Mouse (Mus musculus): ENCODE measurements around the gene Tmem62. TPM values are rescaled to one million over a fixed set of nuclear protein-coding genes. Genes with fewer than 3 reads are reported as not detected.

The Tmem62 gene
- total and polyA plus RNA-seq, 2 experiments from 2014 or later = 2.4 to 3.3 TPM

GRCm38 (mm10) chr2:121008664-121009007, 31.8 kb downstream of the Tmem62 start:
- TF ChIP-seq EP300 (IDR thresholded peaks at IDR 0.05; ENCODE audit: low read depth) (no peak), CTCF (IDR thresholded peaks at IDR 0.05; ENCODE audit: low read depth) (no peak)
- WGBS = under 1% methylated on average over 12 of the region's 12 CpGs
- Histone ChIP-seq H3K9me3 (replicated peaks; ENCODE audit: control insufficient read depth, low read length) (no peaks in the 10 kb centered on the region), H3K4me3 (ENCODE audit: low read depth, low read length) (peak overlapping the region; percentile 95), H3K4me2 (ENCODE audit: low read depth, low read length) (peak overlapping the region; percentile 97), H3K4me1 (ENCODE audit: control insufficient read depth, insufficient read depth) (peaks cover 6% of the 10 kb centered on the region), H3K27ac (ENCODE audit: low read depth) (peak overlapping the region; percentile 61), H3K36me3 (replicated peaks; ENCODE audit: control insufficient read depth, insufficient read depth, low read length) (peaks cover 11% of the 10 kb centered on the region; the same call in 1 of the 2 replicates), H3K27me3 (ENCODE audit: control insufficient read depth, insufficient read depth, low read length) (no peaks in the 10 kb centered on the region), H3K9ac (replicated peaks; ENCODE audit: low read depth, low read length) (peak overlapping the region; percentile 72)
- DNase-seq (ENCODE audit: low spot score) (no peak), ATAC-seq (ENCODE audit: insufficient read depth, low read depth) (peak; percentile 6; the same call in 1 of the 2 replicates)

- TF ChIP-seq EP300 (IDR thresholded peaks at IDR 0.05; ENCODE audit: low read depth) (no peak), CTCF (IDR thresholded peaks at IDR 0.05; ENCODE audit: low read depth) (no peak)
- no peaks in the 10 kb centered on the region for H3K27me3 ChIP-seq (ENCODE audit: control insufficient read depth, insufficient read depth, low read length)
- H3K4me3 ChIP-seq (ENCODE audit: low read depth, low read length) = peak overlapping the region; percentile 95
- peak overlapping the region; percentile 97 for H3K4me2 ChIP-seq (ENCODE audit: low read depth, low read length)
- H3K9ac ChIP-seq (replicated peaks; ENCODE audit: low read depth, low read length) = peak overlapping the region; percentile 72
- DNase-seq (ENCODE audit: low spot score) = no peak
- 17% methylated on average over 5 of the region's 5 CpGs for WGBS
- peaks cover 14% of the 10 kb centered on the region; the same call in 1 of the 2 replicates for H3K36me3 ChIP-seq (replicated peaks; ENCODE audit: control insufficient read depth, insufficient read depth, low read length)
- no peak for ATAC-seq (ENCODE audit: insufficient read depth, low read depth)
- peaks cover 6% of the 10 kb centered on the region for H3K4me1 ChIP-seq (ENCODE audit: control insufficient read depth, insufficient read depth)
- no peaks in the 10 kb centered on the region for H3K9me3 ChIP-seq (replicated peaks; ENCODE audit: control insufficient read depth, low read length)
- no peak overlapping the region for H3K27ac ChIP-seq (ENCODE audit: low read depth)
Observed at GRCm38 (mm10) chr2:121009071-121009677, 32.4 kb downstream of the Tmem62 start.

- TF ChIP-seq EP300 (IDR thresholded peaks at IDR 0.05; ENCODE audit: low read depth) = no peak
- no peak for TF ChIP-seq CTCF (IDR thresholded peaks at IDR 0.05; ENCODE audit: low read depth)
- H3K36me3 ChIP-seq (replicated peaks; ENCODE audit: control insufficient read depth, insufficient read depth, low read length) = peaks cover 30% of the 10 kb centered on the region
- H3K9me3 ChIP-seq (replicated peaks; ENCODE audit: control insufficient read depth, low read length) = no peaks in the 10 kb centered on the region
- H3K4me1 ChIP-seq (ENCODE audit: control insufficient read depth, insufficient read depth) = peaks cover 6% of the 10 kb centered on the region
- no peak overlapping the region for H3K4me2 ChIP-seq (ENCODE audit: low read depth, low read length)
- WGBS = 85% methylated on average over 9 of the region's 9 CpGs
- DNase-seq (ENCODE audit: low spot score) (no peak), ATAC-seq (ENCODE audit: insufficient read depth, low read depth) (no peak)
- no peaks in the 10 kb centered on the region for H3K27me3 ChIP-seq (ENCODE audit: control insufficient read depth, insufficient read depth, low read length)
- no peak overlapping the region for H3K27ac ChIP-seq (ENCODE audit: low read depth)
- H3K4me3 ChIP-seq (ENCODE audit: low read depth, low read length) = no peak overlapping the region
- H3K9ac ChIP-seq (replicated peaks; ENCODE audit: low read depth, low read length) = no peak overlapping the region
Observed at GRCm38 (mm10) chr2:121012676-121013075, 35.9 kb downstream of the Tmem62 start.

GRCm38 (mm10) chr2:121015507-121015906, 38.7 kb downstream of the Tmem62 start:
- Histone ChIP-seq H3K4me1 (ENCODE audit: control insufficient read depth, insufficient read depth) (no peaks in the 10 kb centered on the region), H3K4me3 (ENCODE audit: low read depth, low read length) (no peak overlapping the region), H3K36me3 (replicated peaks; ENCODE audit: control insufficient read depth, insufficient read depth, low read length) (peaks cover 30% of the 10 kb centered on the region), H3K4me2 (ENCODE audit: low read depth, low read length) (no peak overlapping the region), H3K9me3 (replicated peaks; ENCODE audit: control insufficient read depth, low read length) (no peaks in the 10 kb centered on the region), H3K27me3 (ENCODE audit: control insufficient read depth, insufficient read depth, low read length) (no peaks in the 10 kb centered on the region), H3K9ac (replicated peaks; ENCODE audit: low read depth, low read length) (no peak overlapping the region), H3K27ac (ENCODE audit: low read depth) (no peak overlapping the region)
- TF ChIP-seq EP300 (IDR thresholded peaks at IDR 0.05; ENCODE audit: low read depth) (no peak), CTCF (IDR thresholded peaks at IDR 0.05; ENCODE audit: low read depth) (no peak)
- ATAC-seq (ENCODE audit: insufficient read depth, low read depth) (no peak), DNase-seq (ENCODE audit: low spot score) (no peak)
- 77% methylated on average over 2 of the region's 2 CpGs for WGBS

- ATAC-seq (ENCODE audit: insufficient read depth, low read depth) (no peak), DNase-seq (ENCODE audit: low spot score) (no peak)
- Histone ChIP-seq H3K9me3 (replicated peaks; ENCODE audit: control insufficient read depth, low read length) (no peaks in the 10 kb centered on the region), H3K36me3 (replicated peaks; ENCODE audit: control insufficient read depth, insufficient read depth, low read length) (peaks cover 30% of the 10 kb centered on the region), H3K27ac (ENCODE audit: low read depth) (no peak overlapping the region), H3K4me3 (ENCODE audit: low read depth, low read length) (no peak overlapping the region), H3K4me1 (ENCODE audit: control insufficient read depth, insufficient read depth) (no peaks in the 10 kb centered on the region), H3K9ac (replicated peaks; ENCODE audit: low read depth, low read length) (no peak overlapping the region), H3K4me2 (ENCODE audit: low read depth, low read length) (no peak overlapping the region), H3K27me3 (ENCODE audit: control insufficient read depth, insufficient read depth, low read length) (no peaks in the 10 kb centered on the region)
- TF ChIP-seq CTCF (IDR thresholded peaks at IDR 0.05; ENCODE audit: low read depth) (no peak), EP300 (IDR thresholded peaks at IDR 0.05; ENCODE audit: low read depth) (no peak)
- 73% methylated on average over 9 of the region's 9 CpGs for WGBS
Observed at GRCm38 (mm10) chr2:121016226-121016625, 39.4 kb downstream of the Tmem62 start.

- H3K9ac ChIP-seq (replicated peaks; ENCODE audit: low read depth, low read length) = no peak overlapping the region
- H3K9me3 ChIP-seq (replicated peaks; ENCODE audit: control insufficient read depth, low read length) = no peaks in the 10 kb centered on the region
- peak; percentile 13 for DNase-seq (ENCODE audit: low spot score)
- no peaks in the 10 kb centered on the region for H3K27me3 ChIP-seq (ENCODE audit: control insufficient read depth, insufficient read depth, low read length)
- TF ChIP-seq EP300 (IDR thresholded peaks at IDR 0.05; ENCODE audit: low read depth) = no peak
- TF ChIP-seq CTCF (IDR thresholded peaks at IDR 0.05; ENCODE audit: low read depth) = no peak
- peaks cover 23% of the 10 kb centered on the region for H3K36me3 ChIP-seq (replicated peaks; ENCODE audit: control insufficient read depth, insufficient read depth, low read length)
- H3K4me3 ChIP-seq (ENCODE audit: low read depth, low read length) = no peak overlapping the region
- no peak overlapping the region for H3K27ac ChIP-seq (ENCODE audit: low read depth)
- H3K4me1 ChIP-seq (ENCODE audit: control insufficient read depth, insufficient read depth) = no peaks in the 10 kb centered on the region
- ATAC-seq (ENCODE audit: insufficient read depth, low read depth) = no peak
- no peak overlapping the region for H3K4me2 ChIP-seq (ENCODE audit: low read depth, low read length)
- 39% methylated on average over 1 of the region's 1 CpGs for WGBS
Observed at GRCm38 (mm10) chr2:121017151-121017550, 40.3 kb downstream of the Tmem62 start.
